Mouse (Mus musculus) bone marrow, adult 2 months (tissue): Measurements from ENCODE around the gene Ssh3. TPM values are rescaled to one million over a fixed set of nuclear protein-coding genes. Genes with fewer than 3 reads are reported as not detected.

Source experiments
- H3K27ac ChIP-seq: fragments of 200-500 bp; 2 replicates; pipeline ENCODE4 v1.5.1; 2012; ENCODE audit warnings: low read depth, mild to moderate bottlenecking, control low read depth, inconsistent platforms, low read length; ENCODE audit not compliant: control insufficient read depth, poor library complexity, insufficient read depth
- H3K4me1 ChIP-seq: fragments of 200-500 bp; 2 replicates; pipeline ENCODE4 v1.6.1; 2011; ENCODE audit warnings: low read length; ENCODE audit not compliant: control insufficient read depth, insufficient read depth
- H3K4me3 ChIP-seq: fragments of 200-500 bp; replicated peaks from 2 replicates; pipeline ENCODE3; 2011; ENCODE audit warnings: mild to moderate bottlenecking, low read depth, low read length, control low read depth; ENCODE audit not compliant: control insufficient read depth
- CTCF ChIP-seq: fragments of 200-500 bp; IDR thresholded peaks from 2 replicates; pipeline ENCODE4 v1.5.1; 2011; ENCODE audit warnings: low read length, control low read depth; ENCODE audit not compliant: control insufficient read depth, insufficient read depth
- POLR2A ChIP-seq: fragments of 200-500 bp; IDR thresholded peaks from 2 replicates; pipeline ENCODE4 v1.6.1; 2011; ENCODE audit warnings: low read depth, mild to moderate bottlenecking, control low read depth, low read length, borderline replicate concordance; ENCODE audit not compliant: control insufficient read depth
- WGBS: fragments of 180-500 bp; shearing (Covaris S2); methylation state at CpG from one replicate; pipeline ENCODE4 v1.1.7; 2018; 5-methylcytosine and 5-hydroxymethylcytosine counted together
- polyA plus RNA-seq: library from polyadenylated mRNA; stranded (reverse); fragments of >200 nt; gene quantifications from 2 replicates; pipeline ENCODE4 v1.2.4, GENCODE M21; 2011; ENCODE audit warnings: low replicate concordance; ENCODE audit not compliant: missing spikeins, insufficient read depth, insufficient read length

The Ssh3 gene
- polyA plus RNA-seq, 1 experiment: 20.7 TPM

GRCm38 (mm10) chr19:4211891-4212588, 56.9 kb downstream of the Ssh3 start:
- H3K4me1 ChIP-seq: peaks cover 5% of the 10 kb centered on the region
- H3K27ac ChIP-seq: no peak overlapping the region
- no peak overlapping the region for H3K4me3 ChIP-seq
- WGBS: 65% methylated on average over 4 of the region's 4 CpGs
- TF ChIP-seq POLR2A (no peak), CTCF (no peak)

Other genes with a start within 250 kb of the Ssh3 start
- 125 and 187 TPM in 2 replicates for gene Gstp1, start 231.2 kb downstream of the Ssh3 start, polyA plus RNA-seq
- 21.6 TPM in 1 of 2 replicates, not detected in the other for gene Gstp2, start 223.2 kb downstream of the Ssh3 start, polyA plus RNA-seq
- gene Gstp3, start 209.6 kb downstream of the Ssh3 start, polyA plus RNA-seq: 13.5 and 18.0 TPM in 2 replicates
- gene Cabp2, start 187.6 kb downstream of the Ssh3 start, polyA plus RNA-seq: not detected in 2 replicates
- 93.3 and 143 TPM in 2 replicates for gene Cdk2ap2, start 172.0 kb downstream of the Ssh3 start, polyA plus RNA-seq
- gene Pitpnm1, start 169.2 kb downstream of the Ssh3 start, polyA plus RNA-seq: 72.3 and 159 TPM in 2 replicates
- gene Aip, start 143.3 kb downstream of the Ssh3 start, polyA plus RNA-seq: 22.0 and 53.5 TPM in 2 replicates
- gene Gpr152, start 129.4 kb downstream of the Ssh3 start, polyA plus RNA-seq: not detected in 2 replicates
- gene Cabp4, start 125.1 kb downstream of the Ssh3 start, polyA plus RNA-seq: 0.29 and 0.60 TPM in 2 replicates
- 75.8 and 114 TPM in 2 replicates for gene Coro1b, start 120.6 kb downstream of the Ssh3 start, polyA plus RNA-seq
- 27.6 and 60.8 TPM in 2 replicates for gene Ptprcap, start 115.6 kb downstream of the Ssh3 start, polyA plus RNA-seq
- 51.8 and 86.1 TPM in 2 replicates for gene Rps6kb2, start 105.8 kb downstream of the Ssh3 start, polyA plus RNA-seq
- 23.3 and 52.9 TPM in 2 replicates for gene Carns1, start 93.7 kb downstream of the Ssh3 start, polyA plus RNA-seq
- gene Tbc1d10c, start 77.9 kb downstream of the Ssh3 start, polyA plus RNA-seq: 64.3 and 168 TPM in 2 replicates
- 121 and 204 TPM in 2 replicates for gene Ppp1ca, start 77.1 kb downstream of the Ssh3 start, polyA plus RNA-seq
- gene Rad9a, start 67.5 kb downstream of the Ssh3 start, polyA plus RNA-seq: 24.2 and 39.8 TPM in 2 replicates
- gene Clcf1, start 54.9 kb downstream of the Ssh3 start, polyA plus RNA-seq: 10.3 and 25.4 TPM in 2 replicates
- not detected in 2 replicates for gene AC109138.7, start 54.8 kb downstream of the Ssh3 start, polyA plus RNA-seq
- gene Pold4, start 37.3 kb downstream of the Ssh3 start, polyA plus RNA-seq: 31.7 and 54.7 TPM in 2 replicates
- 8.4 and 53.2 TPM in 2 replicates for gene Ankrd13d, start 14.0 kb upstream of the Ssh3 start, polyA plus RNA-seq
- 153 and 243 TPM in 2 replicates for gene Grk2, start 37.0 kb upstream of the Ssh3 start, polyA plus RNA-seq
- 29.2 and 38.9 TPM in 2 replicates for gene Kdm2a, start 129.1 kb upstream of the Ssh3 start, polyA plus RNA-seq
- gene Rhod, start 170.3 kb upstream of the Ssh3 start, polyA plus RNA-seq: 0.86 and 1.3 TPM in 2 replicates
- not detected in 2 replicates for gene Syt12, start 208.3 kb upstream of the Ssh3 start, polyA plus RNA-seq
- not detected in 2 replicates for gene 2010003K11Rik, start 229.4 kb upstream of the Ssh3 start, polyA plus RNA-seq
- gene Pcx, start 241.3 kb upstream of the Ssh3 start, polyA plus RNA-seq: 6.6 and 8.7 TPM in 2 replicates